Mouse (Mus musculus): ENCODE measurements around the gene Dusp22. TPM values are rescaled to one million over a fixed set of nuclear protein-coding genes. Genes with fewer than 3 reads are reported as not detected.

Dusp22 gene
- total RNA-seq, 1 experiment from 2014 or later = 20.6 TPM

DNA sequence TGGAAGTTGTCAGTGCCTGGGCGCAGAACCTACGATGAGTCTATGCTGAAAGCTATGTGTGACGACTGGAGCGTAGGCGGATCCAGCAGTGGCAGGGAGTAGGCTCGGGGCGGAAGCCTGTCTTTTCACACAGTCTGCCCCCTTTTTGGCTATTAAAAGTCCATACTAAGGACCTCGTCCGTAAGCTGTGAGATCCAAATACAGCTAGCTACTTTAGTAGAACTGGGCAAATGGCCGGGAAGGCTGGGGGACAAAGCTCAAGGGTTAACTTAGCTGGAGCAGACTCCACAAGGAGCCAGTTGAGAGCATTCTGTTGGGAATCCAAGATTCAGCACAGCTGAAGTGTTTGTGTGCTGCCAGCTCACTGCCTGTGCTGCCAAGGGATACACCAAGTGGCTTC is 6.7 kb downstream of the Dusp22 start:
- ATAC-seq (ENCODE audit: extremely low read depth, insufficient number of reproducible peaks, low FRiP score, poor library complexity, severe bottlenecking) = no peak

DNA sequence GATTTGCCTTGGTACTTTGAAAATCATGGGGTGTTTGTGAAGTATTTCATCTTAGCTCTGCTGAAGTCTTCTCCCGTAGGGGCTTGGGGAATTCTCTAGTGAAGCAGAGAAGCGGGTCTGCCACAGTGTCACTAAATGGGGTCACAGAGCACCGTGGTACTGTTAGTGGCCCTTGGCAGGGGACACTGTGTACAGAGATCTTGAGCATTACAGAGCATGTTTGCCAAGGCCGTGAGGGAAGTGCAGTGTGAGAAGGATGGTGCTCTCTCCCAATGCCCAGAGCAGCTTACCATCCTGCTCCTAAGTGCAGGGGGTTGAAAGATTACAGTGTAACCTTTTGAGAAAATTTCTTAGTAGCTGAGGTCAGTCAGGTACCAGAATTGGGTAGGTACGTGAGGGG is 8.5 kb downstream of the Dusp22 start:
- no peak for ATAC-seq (ENCODE audit: extremely low read depth, insufficient number of reproducible peaks, low FRiP score, poor library complexity, severe bottlenecking)

DNA sequence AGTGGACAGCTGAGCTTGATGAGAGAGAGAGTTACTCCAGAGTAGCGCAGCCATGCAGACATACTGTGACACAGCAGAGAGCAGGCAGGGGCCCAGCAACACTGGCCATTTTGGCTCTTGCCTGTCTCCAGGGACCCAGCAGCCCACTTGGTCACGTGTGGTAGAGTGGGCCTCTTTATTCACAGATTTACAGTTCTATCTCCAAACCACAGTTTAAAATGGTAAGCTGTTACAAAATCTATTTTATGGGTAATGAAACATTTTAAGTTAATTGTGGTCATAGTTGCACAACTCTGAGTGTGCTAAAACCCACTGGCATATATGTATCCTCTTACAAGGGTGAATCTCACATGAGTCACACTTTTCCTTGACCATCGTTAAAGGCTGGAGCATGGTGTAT is 9.5 kb downstream of the Dusp22 start:
- ATAC-seq (ENCODE audit: extremely low read depth, insufficient number of reproducible peaks, low FRiP score, poor library complexity, severe bottlenecking) = no peak

DNA sequence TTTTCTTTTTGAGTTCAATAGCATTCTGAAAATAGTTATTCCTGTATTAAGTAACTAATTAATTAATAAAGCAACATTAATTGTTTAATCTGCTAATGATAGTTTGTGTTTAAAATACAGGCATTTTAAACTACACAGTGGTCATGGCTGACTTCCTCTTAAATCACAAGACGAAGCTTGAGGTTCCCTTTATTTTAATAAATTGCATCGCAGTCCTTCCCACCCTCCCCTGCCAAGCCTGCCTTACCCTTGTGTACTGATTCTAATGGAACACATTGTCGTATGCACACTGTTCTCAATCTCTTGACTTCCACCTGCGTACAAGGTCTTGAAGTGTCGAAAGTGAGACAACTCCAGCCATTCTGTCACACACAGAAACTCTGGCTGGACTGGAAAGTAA is 14.1 kb downstream of the Dusp22 start:
- no peak for ATAC-seq (ENCODE audit: extremely low read depth, insufficient number of reproducible peaks, low FRiP score, poor library complexity, severe bottlenecking)

DNA sequence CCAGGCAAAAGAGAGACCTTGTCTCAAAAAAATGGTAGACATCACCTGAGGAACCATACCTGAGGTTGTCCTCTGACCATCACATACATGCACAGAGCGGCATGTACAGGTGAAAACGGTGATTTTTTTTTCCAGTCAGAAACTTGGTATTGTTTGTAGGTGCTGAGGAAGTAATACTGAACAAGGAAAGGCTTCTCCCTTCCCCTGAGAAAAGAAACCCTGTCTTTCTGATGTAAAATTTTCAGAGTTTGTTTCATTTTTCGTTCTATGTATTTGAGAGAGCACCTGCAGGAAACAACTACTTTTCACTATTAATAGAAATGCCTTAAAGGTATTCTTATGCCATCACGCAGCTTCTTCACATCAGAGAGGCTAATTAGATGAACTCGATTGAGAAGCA is 19.0 kb downstream of the Dusp22 start:
- no peak for ATAC-seq (ENCODE audit: extremely low read depth, insufficient number of reproducible peaks, low FRiP score, poor library complexity, severe bottlenecking)

DNA sequence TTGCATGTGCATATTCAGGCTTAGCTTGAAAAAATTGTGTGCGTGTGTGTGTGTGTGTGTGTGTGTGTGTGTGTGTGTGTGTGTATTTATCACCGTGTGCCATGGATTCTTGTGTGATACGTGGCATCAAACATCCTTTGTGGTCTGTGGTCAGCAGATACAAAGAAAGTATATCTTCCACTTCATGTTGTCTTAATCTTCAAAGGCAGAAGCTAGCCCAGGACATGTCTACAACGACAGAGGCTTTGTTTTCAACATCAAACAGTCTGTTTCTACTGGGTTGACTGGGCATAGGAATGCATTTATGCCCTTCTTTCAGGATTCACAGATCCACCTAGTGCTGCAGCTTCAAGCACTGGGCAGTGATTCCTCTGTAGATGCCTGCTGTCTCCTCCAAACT is 22.1 kb downstream of the Dusp22 start:
- ATAC-seq (ENCODE audit: extremely low read depth, insufficient number of reproducible peaks, low FRiP score, poor library complexity, severe bottlenecking) = peak; percentile 45; the same call in 1 of the 2 replicates

DNA sequence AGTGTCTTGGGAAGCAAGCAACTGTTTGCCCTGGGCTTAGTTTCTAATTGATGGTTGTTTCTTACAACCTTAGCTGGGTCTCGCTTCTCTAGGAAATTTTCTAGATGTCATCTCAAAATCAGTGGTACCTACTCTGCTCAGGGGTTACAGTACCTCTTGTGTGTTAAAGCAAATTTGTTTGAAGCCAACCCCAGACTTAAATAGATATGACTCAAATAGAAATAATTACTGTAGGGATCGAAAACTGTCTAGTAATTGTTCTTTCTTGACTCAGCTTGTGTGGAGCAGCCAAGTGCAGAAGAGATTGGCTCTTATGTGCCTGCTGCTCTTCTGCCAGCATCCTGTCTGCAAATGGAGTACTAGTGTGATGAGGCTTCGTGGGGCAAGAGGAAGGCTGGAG is 22.5 kb downstream of the Dusp22 start:
- no peak for ATAC-seq (ENCODE audit: extremely low read depth, insufficient number of reproducible peaks, low FRiP score, poor library complexity, severe bottlenecking)

DNA sequence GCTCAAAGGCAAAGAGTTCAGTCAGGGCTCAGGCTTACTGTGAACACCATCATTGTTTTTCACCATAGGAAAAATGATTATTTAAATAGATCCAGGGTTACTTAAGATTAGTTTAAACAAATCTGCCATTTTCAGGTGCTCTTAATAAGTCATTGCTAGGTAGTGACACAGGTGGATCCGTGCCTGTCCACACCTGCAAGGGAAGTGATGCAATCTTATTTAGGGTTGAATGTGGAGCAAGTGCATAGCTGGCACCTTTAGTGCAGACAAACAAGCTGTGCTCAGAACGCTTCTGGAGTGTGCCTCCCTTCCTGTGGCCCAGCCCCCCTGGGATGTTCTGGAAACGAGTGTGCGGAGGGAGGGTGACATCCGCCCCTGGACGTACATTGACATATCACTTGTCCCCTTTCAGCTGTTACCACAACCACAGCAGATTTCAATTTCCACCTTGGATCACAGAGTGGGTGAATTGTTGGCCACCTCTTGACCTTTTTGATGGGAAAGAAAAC is 24.9 kb downstream of the Dusp22 start:
- no peak for ATAC-seq (ENCODE audit: extremely low read depth, insufficient number of reproducible peaks, low FRiP score, poor library complexity, severe bottlenecking)

DNA sequence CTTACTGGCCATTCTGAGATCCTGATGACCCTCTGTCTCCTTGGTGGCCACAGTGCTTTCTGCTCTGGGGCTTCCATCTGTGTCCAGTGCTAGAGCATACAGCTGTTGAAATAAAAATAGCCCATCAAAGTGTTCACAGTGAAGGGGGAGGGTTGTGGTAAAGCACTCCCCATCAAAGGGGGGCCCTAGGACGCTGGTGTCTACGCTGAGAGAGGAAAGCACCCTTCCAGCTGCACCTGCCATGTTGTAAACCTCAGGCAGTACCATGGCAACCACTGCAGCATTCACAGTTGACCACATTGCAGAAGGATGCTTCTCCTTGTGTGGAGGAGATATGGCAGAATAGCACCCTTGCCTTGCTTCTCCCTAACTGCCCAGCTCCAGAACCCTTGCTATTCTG is 26.2 kb downstream of the Dusp22 start:
- ATAC-seq (ENCODE audit: extremely low read depth, insufficient number of reproducible peaks, low FRiP score, poor library complexity, severe bottlenecking) = peak; percentile 43; the same call in 1 of the 2 replicates

DNA sequence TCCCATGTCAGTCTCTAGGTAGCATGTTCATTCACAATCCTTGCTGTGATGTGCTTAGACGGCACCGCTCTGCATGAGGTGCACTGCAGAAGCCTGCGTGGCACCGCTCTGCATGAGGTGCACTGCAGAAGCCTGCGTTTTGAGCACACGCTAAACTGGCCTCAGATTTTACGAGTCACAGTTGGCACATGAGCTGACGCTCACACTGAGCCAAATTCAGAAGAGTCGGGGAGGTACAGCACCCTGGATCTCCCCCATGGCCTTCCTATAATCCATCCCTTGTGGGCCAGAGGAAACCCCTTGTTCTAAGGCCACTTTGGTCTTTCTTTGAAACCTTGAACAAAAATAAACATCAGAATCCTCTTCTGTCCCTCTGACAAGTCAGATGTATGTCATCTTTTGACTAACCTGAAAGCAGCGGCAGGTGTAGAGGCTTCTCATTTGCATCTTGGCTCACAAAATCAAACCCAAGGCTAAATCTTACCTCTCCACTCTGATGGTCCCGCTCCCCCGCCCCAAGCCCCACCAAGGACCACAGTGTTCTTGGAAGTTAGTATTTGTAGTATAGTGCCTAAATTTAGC is 28.3 kb downstream of the Dusp22 start:
- ATAC-seq (ENCODE audit: extremely low read depth, insufficient number of reproducible peaks, low FRiP score, poor library complexity, severe bottlenecking) = no peak

DNA sequence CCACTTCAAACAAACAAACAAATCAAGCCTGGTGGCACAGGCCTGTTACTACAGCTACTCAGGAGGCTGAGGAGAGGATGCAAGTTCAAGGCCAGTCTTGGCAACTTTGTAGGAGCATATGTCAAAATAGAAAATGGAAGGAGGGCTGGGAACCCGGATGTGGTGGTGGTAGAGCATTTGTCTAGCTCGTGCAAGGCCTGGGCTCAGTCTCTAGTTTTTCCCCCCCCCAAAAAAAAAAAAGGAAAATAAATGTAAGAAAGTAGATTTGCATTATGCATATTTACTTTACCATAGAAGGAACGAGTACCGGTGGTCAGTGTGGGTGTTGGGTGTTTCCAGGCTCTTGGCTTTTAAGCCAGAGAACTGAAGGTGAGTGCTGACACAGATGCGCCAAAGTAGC is 29.7 kb downstream of the Dusp22 start:
- no peak for ATAC-seq (ENCODE audit: extremely low read depth, insufficient number of reproducible peaks, low FRiP score, poor library complexity, severe bottlenecking)

DNA sequence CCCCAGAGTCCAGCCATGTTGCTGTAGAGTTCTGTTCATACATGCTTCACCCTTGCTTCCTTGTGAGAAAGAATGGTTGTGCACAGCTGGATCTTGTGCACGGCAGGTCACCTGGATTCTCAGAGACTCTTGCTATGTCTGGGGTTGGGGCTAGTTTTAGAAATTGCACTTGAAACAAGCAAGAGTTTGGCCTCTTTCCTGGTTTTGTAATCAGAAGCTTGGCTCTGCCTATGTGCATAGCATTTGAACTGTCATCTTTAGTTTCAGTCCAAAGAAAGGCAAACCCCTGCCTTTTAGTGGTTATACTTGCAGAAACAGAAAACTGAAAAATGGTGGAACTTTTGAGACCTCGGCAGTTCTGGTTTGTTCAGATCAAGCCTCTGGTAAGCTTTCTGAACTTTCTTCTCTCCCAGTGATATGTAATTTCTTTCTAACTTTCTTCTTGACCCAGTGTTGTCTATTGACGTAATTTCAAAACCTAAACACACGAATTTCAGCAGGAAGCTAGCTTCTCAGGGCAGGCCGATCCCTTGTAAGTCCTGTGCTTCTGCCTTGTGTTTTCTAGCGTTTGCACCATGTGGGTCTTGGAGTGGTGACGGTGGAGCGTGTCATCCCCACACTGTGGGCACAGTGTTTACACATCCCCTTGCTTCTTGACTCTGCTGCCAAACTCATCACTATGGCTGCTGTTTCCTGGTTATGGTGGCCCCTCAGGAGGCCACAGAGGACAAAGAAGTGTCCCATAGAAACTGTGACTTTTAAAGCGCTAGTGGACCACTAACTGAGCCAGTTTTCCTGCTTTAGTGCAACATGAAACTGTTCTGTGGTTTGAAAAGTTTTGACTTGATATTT is 31.9 kb downstream of the Dusp22 start:
- ATAC-seq (ENCODE audit: extremely low read depth, insufficient number of reproducible peaks, low FRiP score, poor library complexity, severe bottlenecking) = no peak

DNA sequence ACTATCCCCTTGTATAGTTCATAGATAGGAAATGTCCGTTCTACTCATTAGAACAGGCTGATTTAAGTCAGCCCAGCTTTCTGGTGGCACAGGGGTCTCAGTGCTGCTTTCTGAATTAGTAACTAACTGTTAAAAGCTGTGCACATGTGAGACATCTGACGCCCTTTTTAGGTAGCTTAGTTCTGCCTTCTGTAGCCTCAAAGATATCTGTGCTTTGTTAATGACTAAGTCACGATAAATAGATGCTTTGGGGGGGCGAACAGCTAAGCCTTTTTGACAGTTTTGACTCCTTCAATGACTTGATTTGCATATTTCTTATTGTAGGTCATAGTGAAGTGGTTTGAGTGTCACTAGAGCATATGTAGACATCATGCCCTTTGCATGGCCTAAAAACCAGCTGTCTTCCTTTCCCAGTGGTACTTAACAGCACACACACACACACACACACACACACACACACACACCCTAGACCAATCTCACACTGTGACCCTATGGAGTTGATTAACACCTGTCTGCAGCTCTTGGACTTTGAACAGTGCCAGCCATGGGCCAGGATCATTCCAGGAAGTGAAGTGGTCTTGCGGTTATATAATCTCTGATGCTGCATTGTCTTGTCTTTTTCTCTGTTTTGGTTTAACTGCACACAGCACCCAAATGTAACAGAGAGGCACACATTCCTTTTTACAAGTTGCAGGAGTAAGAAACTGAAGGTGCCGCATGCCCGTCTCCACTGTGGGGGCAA is 33.0 kb downstream of the Dusp22 start:
- peak; percentile 45; the same call in 1 of the 2 replicates for ATAC-seq (ENCODE audit: extremely low read depth, insufficient number of reproducible peaks, low FRiP score, poor library complexity, severe bottlenecking)

DNA sequence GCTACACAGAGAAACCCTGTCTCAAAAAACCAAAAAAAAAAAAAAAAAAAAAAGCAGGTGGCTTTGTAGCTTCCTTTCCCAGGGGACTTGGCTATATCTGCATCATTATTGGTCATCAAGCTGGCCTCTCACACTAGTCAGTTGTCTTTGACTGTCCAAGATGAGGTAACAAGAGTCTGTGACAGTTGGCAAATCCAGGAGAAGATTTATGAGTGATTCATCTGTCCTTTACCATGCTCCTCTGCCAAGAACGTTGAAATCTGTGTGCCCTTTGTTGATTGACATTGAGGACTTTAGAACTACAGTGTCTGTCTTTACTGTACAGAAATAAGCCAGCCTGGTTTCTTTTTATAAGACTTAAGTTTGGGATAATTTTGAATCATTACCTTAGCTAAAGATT is 35.4 kb downstream of the Dusp22 start:
- no peak for ATAC-seq (ENCODE audit: extremely low read depth, insufficient number of reproducible peaks, low FRiP score, poor library complexity, severe bottlenecking)

DNA sequence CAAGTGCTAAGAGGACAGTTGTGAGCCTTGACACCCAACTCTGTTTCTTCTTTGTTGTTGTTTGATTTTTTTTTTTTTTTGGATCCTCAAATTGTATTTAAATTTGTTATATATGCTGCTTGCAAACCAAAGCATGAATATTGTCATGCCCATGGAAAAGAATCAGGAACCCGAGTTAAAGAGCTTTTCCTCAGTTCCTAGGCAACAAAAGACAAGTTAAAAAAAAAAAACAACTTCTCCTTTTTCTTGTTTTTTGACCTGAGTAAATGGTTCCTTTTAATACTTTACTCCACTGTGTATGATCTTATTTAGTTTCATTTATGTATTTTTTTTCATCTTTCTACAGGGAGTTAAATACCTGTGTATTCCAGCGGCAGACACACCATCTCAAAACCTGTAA is 36.1 kb downstream of the Dusp22 start:
- ATAC-seq (ENCODE audit: extremely low read depth, insufficient number of reproducible peaks, low FRiP score, poor library complexity, severe bottlenecking) = no peak

DNA sequence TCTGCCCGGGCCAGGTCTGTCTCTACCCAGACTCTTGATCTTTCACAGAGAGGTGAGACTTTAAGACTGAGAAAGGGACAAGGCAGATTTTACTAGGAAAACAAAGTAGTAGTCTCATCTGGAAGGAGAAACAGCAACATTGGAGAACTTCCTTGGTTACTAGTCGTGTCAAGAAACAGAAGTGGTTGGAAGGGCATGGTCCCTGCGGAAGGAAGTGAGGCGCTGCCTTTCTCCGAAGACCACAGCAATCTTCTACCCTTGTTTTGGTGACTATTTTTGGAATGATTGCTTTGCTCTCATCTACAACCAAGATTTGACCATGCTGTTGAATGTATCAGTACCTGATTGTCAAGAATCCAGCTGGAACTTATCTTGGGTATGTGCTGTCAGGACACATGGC is 38.1 kb downstream of the Dusp22 start:
- ATAC-seq (ENCODE audit: extremely low read depth, insufficient number of reproducible peaks, low FRiP score, poor library complexity, severe bottlenecking) = no peak

DNA sequence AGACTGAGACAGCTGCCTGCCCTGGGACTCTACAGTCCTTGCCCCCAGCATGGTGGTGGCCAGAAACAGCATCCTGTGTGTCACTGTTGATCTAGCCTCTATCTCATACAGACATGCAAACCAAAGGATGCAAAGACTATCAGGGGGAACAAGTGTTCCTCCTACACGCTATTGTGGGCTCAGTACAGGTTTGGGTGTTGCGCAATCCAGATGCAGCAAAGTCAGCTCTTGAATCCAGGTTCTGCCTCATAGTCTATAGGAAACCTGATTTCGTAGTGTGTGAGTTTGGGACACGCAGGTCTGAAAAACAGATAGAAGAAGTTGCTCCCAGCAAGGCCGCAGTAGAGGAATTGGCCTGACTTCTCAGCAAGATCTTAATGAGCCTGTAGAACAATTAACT is 42.9 kb downstream of the Dusp22 start:
- no peak for ATAC-seq (ENCODE audit: extremely low read depth, insufficient number of reproducible peaks, low FRiP score, poor library complexity, severe bottlenecking)

DNA sequence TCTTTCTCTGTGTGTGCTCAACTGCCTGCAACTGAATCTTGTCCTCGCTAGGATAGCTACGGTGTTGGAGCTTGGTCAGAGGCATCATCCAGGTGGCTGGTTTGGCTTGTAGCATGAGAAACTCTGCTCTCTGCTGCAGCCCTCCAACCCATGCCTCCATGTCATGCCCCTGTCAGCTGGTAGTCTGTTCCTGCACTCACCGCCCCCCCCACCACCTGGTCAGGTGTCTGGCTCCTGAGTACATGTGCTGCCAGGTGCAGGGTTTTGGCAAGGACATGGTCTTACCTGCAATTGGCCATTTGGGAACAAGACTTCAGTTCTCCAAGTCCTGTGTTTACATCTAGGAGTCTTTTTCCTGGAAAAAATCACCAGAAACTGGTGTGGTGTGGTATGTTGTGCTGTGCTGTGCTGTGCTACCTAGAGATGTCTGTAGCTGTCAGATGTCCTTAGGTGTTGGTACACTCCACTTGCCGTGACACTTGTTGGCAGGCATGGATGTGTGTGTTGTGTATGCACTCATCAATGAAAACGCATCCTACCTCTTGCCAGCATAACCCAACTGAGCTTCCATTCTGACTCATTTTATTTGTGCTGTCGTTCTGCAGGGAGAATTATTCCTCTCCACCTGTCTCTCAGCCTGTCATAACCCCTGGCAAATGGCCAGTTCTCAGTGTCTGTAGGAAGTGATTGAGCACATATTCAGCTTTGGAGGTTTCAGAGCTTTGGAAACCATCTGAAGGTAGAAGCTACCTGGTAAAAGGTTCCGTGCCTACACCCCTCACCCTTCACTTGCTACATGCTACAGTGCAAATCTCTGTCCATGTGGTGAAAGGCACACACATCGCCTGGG is 44.7 kb downstream of the Dusp22 start:
- ATAC-seq (ENCODE audit: extremely low read depth, insufficient number of reproducible peaks, low FRiP score, poor library complexity, severe bottlenecking) = no peak

DNA sequence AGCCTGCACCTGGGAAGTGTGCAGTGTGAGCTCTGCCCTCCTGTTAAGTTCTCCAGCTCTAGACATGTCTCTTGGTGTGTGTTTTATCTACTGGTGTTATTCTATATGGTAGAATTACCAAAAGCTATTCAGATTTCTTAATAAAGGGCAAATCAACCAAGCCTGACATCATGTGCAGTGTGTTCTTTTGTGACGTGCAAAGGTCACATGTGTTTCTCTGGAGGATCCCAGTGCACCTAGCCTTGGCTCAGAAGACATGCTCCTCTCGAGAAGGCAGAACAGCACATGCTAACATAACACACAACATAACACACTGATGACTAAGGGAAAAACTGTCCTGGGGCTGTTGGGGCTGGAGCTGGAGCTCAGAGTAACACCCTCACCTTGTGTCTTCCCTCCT is 51.3 kb downstream of the Dusp22 start:
- ATAC-seq (ENCODE audit: extremely low read depth, insufficient number of reproducible peaks, low FRiP score, poor library complexity, severe bottlenecking) = no peak
